Mouse (Mus musculus): ENCODE data around the gene Atp8b3. TPM values are rescaled to one million over a fixed set of nuclear protein-coding genes. Genes with fewer than 3 reads are reported as not detected.

Gene Atp8b3
- not detected for total RNA-seq (2021)

- intact Hi-C loops (cut with DNase I) = loop anchor here (5.0 kb wide), 1 partner anchor 172 kb away; no protein-coding TSS in a partner anchor
- DNase-seq = peak; percentile 37 to 58
Observed at GRCm38 (mm10) chr10:80538710-80539394, at the start of gene Atp8b3. Atp8b3 (minus strand) TSS chr10:80539124.

DNA sequence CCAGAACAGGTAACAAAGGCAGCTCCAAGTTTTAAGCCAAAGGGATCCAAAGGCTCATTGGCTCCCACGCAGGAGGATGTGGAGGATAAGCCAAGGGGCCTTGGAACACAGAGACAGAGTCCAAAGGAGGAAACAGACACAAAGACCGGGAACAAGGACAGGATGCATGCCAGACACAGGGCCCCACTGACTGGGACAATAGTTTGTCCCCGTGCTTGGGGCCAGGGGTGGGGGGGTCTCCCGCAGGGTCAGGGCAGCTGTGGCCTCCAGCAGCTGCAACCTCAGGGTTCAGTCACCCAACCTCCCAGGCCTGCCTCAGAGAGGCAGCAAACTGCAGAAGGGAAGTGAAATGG, 48.4 kb upstream of the Atp8b3 start:
- DNase-seq = peak; percentile 49 to 50
- intact Hi-C loops (cut with DNase I) = no loop called here

- peak in 1 of 2 experiments; percentile 32 for DNase-seq
- intact Hi-C loops (cut with DNase I) = no loop called here
Observed at GRCm38 (mm10) chr10:80586407-80587304, 47.7 kb upstream of the Atp8b3 start.

- DNase-seq = no peak
- intact Hi-C loops (cut with DNase I) = no loop called here
Observed at GRCm38 (mm10) chr10:80585581-80585980, 46.7 kb upstream of the Atp8b3 start.

DNA sequence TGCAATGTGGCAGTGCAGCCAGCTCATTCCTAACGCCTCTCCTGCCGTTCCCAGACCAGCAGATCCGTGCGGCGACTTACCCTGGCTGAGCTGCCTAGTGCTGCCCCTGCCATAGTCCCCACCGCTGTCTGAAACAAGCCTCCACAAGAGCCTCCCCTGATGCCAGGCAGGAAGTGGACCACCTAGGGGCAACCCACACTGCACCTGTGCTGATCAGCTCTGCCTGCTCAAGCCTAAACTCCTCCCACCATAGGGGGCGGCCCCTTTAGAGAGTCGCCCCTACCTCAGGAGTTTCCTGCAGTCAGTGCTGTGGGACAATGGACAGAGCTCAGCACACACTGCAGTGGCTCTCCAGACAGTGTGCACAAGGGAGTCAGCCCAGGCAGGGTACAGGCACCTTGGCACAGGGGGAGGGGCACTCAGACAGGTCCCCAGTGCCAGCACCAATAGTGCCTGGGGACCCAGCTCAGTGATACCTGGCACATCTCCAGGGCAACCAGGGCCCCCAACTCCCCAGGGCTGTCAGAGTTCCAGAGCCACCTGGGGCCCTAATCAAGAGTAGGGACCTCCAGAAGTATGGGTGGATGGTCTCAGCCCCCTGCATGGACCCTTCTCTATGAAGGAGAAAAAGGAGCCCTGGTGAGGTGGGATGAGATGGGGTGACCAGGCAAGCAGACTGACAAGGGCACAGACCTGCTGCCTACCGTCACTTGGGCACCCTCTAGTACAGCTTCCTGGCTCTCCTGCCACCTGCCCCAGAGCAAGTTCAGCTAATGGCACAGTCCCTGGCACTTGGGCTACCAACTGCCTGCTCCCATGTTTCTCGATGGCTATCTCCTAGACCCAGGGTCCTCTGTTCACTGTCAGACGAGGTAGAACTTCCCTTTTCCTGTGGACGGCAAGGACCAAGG, 46.0 kb upstream of the Atp8b3 start:
- DNase-seq = no peak
- intact Hi-C loops (cut with DNase I) = no loop called here

GRCm38 (mm10) chr10:80584045-80584488, 45.1 kb upstream of the Atp8b3 start:
- DNase-seq = peak in 1 of 2 experiments; percentile 34
- intact Hi-C loops (cut with DNase I) = no loop called here

- intact Hi-C loops (cut with DNase I) = no loop called here
Observed at GRCm38 (mm10) chr10:80583047-80583446, 44.1 kb upstream of the Atp8b3 start.

GRCm38 (mm10) chr10:80578911-80579310, 40.0 kb upstream of the Atp8b3 start:
- intact Hi-C loops (cut with DNase I) = loop anchor here (1.0 to 2.0 kb wide), 3 partner anchors 24 to 79 kb away; partner anchors contain the start of genes Adat3, Csnk1g2 and Scamp4
- peak in 1 of 2 experiments; percentile 53 for DNase-seq

More at GRCm38 (mm10) chr10:80583047-80583446, 44.1 kb upstream of the Atp8b3 start:
- no peak for DNase-seq

GRCm38 (mm10) chr10:80578131-80578750, 39.3 kb upstream of the Atp8b3 start:
- intact Hi-C loops (cut with DNase I) = loop anchor here (1.0 to 2.0 kb wide), 3 partner anchors 25 to 80 kb away; partner anchors contain the start of genes Adat3, Csnk1g2 and Scamp4

GRCm38 (mm10) chr10:80577195-80578130, 38.5 kb upstream of the Atp8b3 start, which contains the start of gene Klf16:
Klf16 (minus strand) TSS chr10:80577321.
- DNase-seq = peak; percentile 98 to 100
- intact Hi-C loops (cut with DNase I) = loop anchor here (1.0 to 2.0 kb wide), 3 partner anchors 25 to 81 kb away; partner anchors contain the start of genes Adat3, Csnk1g2 and Scamp4

More at GRCm38 (mm10) chr10:80578131-80578750, 39.3 kb upstream of the Atp8b3 start:
- DNase-seq = peak; percentile 84 to 85

GRCm38 (mm10) chr10:80576351-80577194, 37.6 kb upstream of the Atp8b3 start:
- intact Hi-C loops (cut with DNase I) = no loop called here
- peak; percentile 59 for DNase-seq

- DNase-seq = no peak
- intact Hi-C loops (cut with DNase I) = no loop called here
Observed at GRCm38 (mm10) chr10:80575925-80576324, 37.0 kb upstream of the Atp8b3 start.

- no peak for DNase-seq
- intact Hi-C loops (cut with DNase I) = no loop called here
Observed at GRCm38 (mm10) chr10:80574896-80575295, 36.0 kb upstream of the Atp8b3 start.

DNA sequence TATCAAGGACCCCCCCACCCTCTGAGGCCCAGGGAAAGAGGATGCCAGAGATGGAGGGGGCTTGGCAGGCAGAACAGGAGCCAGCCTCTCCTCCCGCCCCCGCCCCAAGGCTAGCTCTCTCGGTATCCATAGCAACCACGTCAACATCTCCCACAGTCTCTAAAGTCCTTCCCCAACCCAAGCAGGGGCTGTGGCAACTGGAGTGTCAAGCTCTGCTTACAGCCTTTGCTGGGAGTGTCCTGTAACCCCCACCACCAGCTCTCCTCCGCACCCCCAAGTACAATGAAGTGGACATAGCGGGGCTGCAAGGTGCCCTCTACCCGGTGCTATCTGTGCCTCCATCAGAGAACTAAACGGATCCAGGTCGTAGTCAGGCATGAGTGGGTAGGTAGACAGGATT, 35.0 kb upstream of the Atp8b3 start:
- DNase-seq = no peak
- intact Hi-C loops (cut with DNase I) = no loop called here

- intact Hi-C loops (cut with DNase I) = no loop called here
- DNase-seq = no peak
Observed at GRCm38 (mm10) chr10:80572477-80572876, 33.6 kb upstream of the Atp8b3 start.

GRCm38 (mm10) chr10:80570871-80571836, 32.2 kb upstream of the Atp8b3 start:
- intact Hi-C loops (cut with DNase I) = no loop called here
- DNase-seq = no peak

All from heart, postnatal 36 days (tissue).